Mouse (Mus musculus): ENCODE results near the gene Pin4.
"Not testable (repeated sequence)": the region's sequence is repeated elsewhere in the genome, so short reads cannot be mapped to it uniquely, and the experiment has no call there.

DNA sequence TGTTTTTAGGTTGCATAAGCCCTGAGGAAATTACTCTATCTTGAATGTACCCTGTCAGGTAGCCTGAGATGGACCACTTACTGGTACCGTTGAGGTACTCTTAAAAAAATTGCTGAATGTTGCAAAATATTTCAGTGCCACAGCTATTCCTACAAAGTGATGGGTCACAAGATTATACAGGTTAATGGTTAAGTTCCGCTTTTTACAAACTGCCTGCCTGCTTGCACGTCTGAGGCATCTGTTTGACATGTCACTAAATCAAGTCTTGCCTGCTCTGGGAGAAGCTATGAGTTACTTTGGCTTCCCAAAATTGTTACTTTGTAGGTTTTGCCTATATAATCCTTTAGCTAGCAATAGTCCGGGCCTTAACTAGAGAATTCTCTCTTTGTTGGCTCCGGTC lies 9.9 kb upstream of the Pin4 start:
- TF ChIP-seq CTCF (IDR thresholded peaks at IDR 0.05; ENCODE audit: extremely low read depth, insufficient read depth, insufficient read length, insufficient replicate concordance); POLR2A (IDR thresholded peaks at IDR 0.05; ENCODE audit: low read depth, low read length): not testable (repeated sequence)

Measured in spleen, adult 2 months (tissue).